Mouse (Mus musculus) neural tube, embryonic 10.5 days (tissue): ENCODE results near the gene Hbb-y.
"Not testable (repeated sequence)": the region's sequence is repeated elsewhere in the genome, so short reads cannot be mapped to it uniquely, and the experiment has no call there.

Source experiments
- DNase-seq: peaks from one replicate; pipeline ENCODE4 v3.0.0-alpha.2; 2017; ENCODE audit warnings: low spot score; ENCODE audit errors: extremely low spot score

Hbb-y gene

DNA sequence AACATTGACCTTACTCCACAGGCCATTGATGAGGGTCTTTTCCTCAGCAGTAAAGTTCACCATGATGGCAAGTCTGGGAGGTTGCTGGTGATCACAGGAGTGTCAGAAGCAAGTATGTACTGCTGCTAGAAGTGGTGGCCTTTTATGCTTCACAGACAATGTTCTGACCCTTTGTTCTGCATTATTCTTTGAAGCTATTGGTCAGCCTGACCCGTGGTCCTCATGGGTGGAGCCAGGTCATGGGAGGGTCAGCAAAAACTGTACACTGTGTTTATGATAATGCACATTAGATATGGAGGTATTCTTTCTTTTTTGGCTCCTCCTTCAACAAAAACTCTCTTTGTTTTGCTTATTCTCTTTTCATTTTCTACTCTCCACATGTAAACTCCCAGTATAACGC lies at the start of gene Hbb-y:
Gene Hbb-y, minus strand, starts transcription at position 127 of the 400 bp plus-strand sequence.
- no peak for DNase-seq

DNA sequence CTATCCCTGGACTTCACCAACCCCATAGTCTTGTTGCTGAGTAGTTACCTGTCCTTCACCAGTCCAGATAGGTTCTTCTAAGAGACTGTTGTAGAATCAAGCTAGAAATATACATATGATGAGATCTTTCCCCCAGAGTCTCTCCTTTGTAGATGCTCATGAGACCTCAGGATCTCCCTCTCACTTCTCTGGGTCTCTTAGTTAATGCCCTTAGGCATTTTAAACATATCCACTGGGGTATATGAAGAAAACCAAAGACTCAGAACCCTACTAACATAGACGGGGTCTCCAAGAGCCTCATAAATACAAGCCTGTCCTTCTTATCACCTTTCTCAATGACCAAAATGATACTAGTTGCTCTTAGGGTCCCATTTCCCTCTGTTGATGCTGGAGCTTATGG lies 41.4 kb upstream of the Hbb-y start, which contains the start of gene Olfr64:
Gene Olfr64, minus strand, starts transcription at position 101 of the 400 bp plus-strand sequence.
- no peak for DNase-seq

- DNase-seq = no peak
These were observed 33.1 kb upstream of the Hbb-y start, which contains the start of gene Olfr66 for GRCm38 (mm10) chr7:103886152-103886551. TSS of gene Olfr66 (minus strand) at chr7:103886252.

- no peak for DNase-seq
These were observed 24.1 kb upstream of the Hbb-y start for GRCm38 (mm10) chr7:103877093-103877492.

DNA sequence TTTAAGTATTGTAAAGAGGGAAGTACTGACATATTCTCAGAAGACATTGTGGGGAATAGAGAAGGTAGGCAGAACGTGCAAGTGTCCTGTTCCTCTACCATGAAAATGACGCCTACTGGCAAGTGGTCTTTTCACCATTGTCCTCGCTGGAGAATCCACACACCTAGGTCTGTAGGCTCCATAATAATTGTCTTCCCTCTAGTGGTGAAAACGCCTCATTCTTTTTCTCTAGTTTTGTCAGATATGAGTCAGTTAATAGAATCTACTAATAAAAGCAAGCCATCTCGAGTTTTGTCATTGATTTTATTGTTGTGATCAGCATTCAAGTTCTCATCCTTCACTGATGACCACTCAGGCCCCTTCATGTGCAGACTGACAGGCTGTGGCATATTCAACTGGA lies 21.4 kb upstream of the Hbb-y start:
- DNase-seq = no peak

GRCm38 (mm10) chr7:103873064-103873463 lies 20.0 kb upstream of the Hbb-y start:
- no peak for DNase-seq

DNA sequence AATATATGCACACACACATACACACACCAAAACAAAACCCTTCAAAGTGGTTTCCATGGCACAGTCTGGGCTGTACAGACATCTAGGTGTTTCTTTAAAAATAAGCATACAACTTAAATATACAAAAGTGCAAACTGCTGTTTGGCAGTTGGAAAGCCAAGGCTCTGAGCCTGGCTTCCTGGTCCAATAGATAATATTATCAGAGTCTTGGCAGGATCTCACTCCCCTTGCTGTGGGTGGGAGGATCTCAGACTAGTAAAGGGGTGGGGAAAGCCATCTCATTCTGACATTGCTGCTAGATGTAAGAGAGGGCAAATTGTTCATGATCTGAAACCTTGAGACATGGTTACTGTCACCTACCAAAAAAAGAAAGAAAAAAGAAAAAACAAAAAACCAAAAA lies 17.7 kb upstream of the Hbb-y start:
- no peak for DNase-seq

GRCm38 (mm10) chr7:103865716-103866115 lies 12.7 kb upstream of the Hbb-y start:
- DNase-seq = no peak

- no peak for DNase-seq
These were observed 8.5 kb upstream of the Hbb-y start for GRCm38 (mm10) chr7:103861531-103861930.

DNA sequence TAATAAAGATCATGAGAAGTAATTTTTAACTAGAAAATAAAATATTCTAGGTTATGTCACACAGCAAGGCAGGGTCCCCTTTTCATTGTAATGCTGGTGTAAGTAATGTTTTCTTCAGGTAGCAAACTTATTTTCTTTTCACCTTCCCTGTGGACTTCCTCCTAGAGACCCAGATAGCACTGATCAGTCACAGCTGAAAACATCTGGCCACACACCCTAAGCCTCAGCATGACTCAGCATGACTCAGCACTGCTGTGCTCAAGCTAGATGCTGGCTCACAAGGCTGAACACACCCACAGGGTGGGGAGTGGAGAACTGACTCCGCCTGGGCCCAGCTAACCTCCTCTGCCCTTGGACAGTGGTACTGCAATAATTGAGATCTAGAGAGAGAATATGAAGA lies 7.8 kb upstream of the Hbb-y start:
- no peak for DNase-seq

GRCm38 (mm10) chr7:103859076-103859475 lies 6.1 kb upstream of the Hbb-y start:
- DNase-seq = no peak

DNA sequence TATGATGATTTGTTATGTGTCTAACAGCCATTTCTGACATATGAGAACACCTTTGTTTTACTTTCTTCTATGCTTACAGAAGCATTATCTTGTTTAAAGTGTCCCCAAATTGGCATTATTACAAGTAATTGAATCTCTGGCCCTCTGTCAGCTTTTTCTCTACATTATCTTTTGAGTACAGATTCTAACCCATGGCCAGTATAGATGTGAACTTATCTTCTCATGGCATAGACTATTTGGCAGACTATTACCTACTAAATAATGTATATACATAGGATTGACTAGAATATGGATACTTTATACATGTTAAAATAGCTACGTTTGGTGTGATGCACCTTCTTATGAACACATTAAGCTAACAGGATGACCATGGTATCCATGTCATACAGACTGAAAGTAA lies 1.7 kb upstream of the Hbb-y start:
- DNase-seq = no peak

DNA sequence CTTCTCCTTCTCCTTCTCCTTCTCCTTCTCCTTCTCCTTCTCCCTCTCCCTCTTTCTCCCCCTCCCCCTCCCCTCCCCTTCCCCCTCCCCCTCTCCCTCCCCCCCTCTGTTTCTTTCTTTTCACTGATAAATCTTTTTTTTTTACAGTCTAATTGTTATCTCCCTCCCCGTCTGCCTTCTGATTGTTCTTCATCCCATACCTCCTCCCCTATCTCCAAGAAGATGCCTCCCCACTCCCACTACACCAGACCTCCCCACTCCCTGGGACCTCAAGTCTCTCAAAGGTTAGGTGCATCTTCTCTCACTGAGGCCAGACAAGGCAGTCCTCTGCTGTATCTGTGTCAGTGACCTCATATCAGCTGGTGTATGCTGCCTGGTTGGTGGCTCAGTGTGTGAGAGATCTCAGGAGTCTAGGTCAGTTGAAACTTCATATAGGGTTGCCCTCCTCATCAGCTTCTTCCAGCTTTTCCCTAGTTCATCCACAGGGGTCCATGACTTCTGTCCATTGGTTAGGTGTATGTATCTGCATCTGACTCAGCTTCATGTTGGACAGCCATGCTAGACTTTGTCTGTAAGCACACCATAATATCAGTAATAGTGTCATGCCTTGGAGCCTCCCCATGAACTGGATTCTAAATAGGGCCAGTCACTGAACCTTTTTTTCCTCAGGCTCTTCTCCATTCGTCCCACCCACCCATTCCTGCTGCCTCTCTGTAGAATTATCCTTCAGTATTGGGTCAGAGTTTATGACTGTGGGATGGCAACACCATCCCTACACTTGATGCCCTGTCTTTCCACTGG lies 8.3 kb downstream of the Hbb-y start:
- no peak for DNase-seq

DNA sequence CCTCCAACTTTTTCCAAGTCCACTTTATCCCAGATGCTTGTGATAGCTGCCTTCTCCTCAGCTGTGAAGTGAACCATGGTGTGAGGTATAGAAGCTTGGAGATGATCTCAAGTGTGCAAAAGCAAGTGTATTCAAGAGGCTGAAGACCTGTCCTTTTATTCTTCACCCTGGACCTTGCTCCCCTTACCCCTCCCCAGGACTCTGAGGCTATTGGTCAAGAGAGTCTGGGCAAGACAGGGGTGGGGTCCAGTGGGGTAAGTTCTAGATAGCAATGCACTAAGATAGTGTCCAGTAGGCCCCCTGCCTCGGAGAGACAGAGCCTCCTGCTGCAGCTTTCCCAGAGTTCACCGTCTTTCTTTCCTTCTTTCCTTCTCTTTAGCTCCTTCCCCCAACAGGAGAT lies 10.0 kb downstream of the Hbb-y start, which contains the start of gene Hbb-bh1:
Gene Hbb-bh1, minus strand, starts transcription at position 131 of the 400 bp plus-strand sequence.
- no peak for DNase-seq

GRCm38 (mm10) chr7:103840268-103840667 lies 12.7 kb downstream of the Hbb-y start, which contains the start of gene Hbb-bh2:
TSS of gene Hbb-bh2 (minus strand) at chr7:103840520.
- no peak for DNase-seq

DNA sequence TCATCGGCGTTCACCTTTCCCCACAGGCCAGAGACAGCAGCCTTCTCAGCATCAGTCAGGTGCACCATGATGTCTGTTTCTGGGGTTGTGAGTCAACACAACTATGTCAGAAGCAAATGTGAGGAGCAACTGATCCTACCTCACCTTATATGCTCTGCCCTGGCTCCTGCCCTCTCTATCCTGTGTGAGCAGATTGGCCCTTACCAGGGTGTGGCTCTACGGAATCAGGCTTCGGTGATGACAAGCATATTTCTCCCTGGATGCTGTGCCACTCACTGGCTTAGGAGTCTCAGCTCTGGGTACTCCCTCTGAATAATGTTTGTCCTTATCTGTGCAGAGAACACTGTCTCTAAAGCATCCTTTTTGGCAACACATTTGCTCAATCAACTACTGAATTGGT lies 25.2 kb downstream of the Hbb-y start, which contains the start of gene Hbb-bs:
Gene Hbb-bs, minus strand, starts transcription at position 289 of the 400 bp plus-strand sequence.
- DNase-seq = no peak

GRCm38 (mm10) chr7:103827139-103827538 lies 25.9 kb downstream of the Hbb-y start:
- DNase-seq = not testable (repeated sequence)

DNA sequence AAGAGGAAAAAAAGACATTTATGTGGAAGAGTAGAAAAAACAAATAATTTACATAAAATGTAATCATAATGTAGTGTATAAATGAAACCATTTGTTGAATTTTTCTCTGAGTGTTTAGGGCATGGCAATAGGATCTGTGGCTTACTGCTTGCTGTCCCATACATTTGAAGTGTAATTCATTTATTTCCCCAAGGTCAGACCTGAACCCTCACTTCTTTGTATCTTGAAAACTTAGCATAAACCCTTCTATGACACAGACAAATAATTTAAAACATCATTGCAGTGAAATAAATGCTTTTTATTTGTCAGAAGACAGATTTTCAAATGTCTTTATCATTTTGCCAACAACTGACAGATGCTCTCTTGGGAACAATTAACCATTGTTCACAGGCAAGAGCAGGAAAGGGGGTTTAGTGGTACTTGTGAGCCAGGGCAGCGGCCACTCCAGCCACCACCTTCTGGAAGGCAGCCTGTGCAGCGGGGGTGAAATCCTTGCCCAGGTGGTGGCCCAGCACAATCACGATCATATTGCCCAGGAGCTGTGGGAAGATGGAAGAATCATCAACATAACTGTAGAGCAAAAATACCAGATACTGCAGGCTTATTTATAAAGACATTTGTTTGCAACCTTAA lies 26.6 kb downstream of the Hbb-y start:
- no peak for DNase-seq

- DNase-seq = no peak
These were observed 27.3 kb downstream of the Hbb-y start for GRCm38 (mm10) chr7:103825536-103826254.

GRCm38 (mm10) chr7:103824597-103824996 lies 28.4 kb downstream of the Hbb-y start:
- DNase-seq = no peak

DNA sequence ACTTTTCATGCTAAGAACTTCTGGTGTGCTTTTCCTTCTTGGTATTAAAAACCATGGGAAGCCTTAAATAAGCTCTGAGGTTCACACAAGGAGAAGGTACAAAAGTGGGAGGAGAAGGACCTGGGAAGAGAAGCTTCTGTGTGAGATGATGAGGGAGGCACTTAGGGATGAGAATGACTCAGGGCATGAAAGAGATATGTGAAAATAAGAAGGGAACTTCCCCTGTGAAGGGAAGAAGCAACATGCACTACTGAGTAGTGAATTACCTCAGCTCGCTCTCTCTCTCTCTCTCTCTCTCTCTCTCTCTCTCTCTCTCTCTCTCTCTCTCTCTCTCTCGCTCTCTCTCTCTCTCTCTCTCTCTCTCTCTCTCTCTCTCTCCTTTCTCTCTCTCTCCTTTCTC lies 37.9 kb downstream of the Hbb-y start:
- not testable (repeated sequence) for DNase-seq

DNA sequence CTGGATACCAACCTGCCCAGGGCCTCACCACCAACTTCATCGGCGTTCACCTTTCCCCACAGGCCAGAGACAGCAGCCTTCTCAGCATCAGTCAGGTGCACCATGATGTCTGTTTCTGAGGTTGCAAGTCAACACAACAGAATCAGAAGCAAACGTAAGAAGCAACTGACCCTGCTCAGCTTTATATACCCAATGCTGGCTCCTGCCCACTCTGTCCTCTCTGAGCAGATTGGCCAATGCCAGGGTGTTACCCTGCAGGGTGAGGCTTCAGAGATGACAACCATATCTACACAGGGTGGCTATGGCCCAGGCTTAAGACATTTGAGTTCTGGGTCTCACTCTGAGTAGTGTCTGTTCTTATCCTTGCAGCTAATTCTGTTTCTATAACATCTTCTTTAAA lies 39.2 kb downstream of the Hbb-y start, which contains the start of gene Hbb-bt:
Gene Hbb-bt, minus strand, starts transcription at position 231 of the 400 bp plus-strand sequence.
- no peak for DNase-seq
